Mouse (Mus musculus): Measurements from ENCODE around the gene Slfn2.

The Slfn2 gene

DNA sequence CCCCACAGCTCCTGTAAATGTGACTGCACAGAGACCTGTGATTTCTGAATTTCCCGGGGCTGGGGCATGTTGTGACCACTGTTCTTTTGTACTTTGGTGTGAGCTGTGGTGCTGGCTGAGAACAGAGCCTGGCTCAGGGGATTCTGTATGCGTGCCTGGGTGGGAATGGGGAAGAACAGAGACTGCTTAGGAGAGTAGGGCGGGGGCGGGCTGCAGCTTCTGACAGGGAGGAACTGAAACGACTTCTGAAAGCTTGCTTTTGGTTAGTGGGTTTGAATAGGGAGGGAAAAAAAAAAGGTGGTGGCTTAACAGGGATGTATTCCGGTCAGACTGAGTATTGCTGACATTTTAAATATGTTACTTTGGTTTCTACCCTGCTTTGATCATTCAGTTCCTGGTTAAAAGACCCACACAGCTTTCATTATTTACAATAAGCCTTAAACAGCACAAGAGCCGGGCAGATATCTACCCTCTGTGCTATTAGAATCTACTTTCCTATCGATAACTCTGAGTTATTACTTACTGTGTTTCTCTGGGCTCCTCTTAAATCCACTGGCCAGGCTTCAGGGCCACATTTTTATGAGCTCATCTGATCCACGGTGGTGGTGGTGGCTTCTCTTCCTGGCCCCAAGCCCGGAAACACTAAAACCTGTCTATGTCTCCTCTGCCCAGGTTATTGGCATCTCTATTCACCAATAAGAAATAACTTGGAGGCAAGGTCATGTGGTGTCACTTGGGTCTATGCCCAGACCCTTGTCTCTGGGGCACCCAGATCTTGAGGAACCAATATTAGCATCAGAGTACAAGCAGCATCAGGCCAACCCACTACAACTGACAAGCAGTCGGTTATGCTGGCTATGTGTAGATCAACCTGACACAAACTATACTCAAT is 2.0 kb downstream of the Slfn2 start:
- in situ Hi-C loops (cut with MboI; ENCODE audit: low pct_unique_long_range_greater_than_20kb in 1 of 2, low sequenced_read_pairs in 2 of 2, unreplicated experiment in 1 of 2) = no loop called here

DNA sequence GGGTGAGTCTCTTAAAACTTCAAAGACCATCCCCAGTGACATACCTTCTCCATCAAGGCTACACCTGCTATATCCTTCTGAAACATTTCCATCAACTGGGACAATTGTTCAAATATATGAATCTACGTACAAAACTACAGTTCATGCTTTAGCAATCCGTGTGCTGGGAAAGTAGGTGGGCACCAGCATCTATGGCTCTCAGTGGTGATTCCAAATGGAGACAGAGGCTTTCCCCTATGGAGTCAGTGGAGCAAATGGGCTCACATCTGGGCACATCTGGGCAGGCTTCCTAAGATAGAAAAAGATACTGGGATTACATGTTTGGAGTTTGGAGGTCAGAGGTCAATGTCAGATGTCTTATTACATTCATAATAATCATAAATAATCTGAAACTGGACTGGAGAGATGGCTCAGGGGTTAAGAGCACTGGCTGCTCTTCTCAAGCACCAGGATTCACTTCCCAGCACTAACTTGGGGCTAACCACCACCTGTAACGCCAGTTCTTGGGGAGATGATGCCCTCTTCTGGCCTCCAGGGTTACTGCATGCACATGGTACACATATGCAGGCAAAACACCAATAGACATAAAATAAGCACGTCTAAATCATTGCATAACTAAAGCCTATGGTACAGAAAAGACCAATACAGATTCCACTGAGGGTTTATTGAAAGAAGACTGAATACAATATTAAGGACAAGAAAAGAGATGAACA is 3.2 kb downstream of the Slfn2 start:
- in situ Hi-C loops (cut with MboI; ENCODE audit: low pct_unique_long_range_greater_than_20kb in 1 of 2, low sequenced_read_pairs in 2 of 2, unreplicated experiment in 1 of 2) = no loop called here

DNA sequence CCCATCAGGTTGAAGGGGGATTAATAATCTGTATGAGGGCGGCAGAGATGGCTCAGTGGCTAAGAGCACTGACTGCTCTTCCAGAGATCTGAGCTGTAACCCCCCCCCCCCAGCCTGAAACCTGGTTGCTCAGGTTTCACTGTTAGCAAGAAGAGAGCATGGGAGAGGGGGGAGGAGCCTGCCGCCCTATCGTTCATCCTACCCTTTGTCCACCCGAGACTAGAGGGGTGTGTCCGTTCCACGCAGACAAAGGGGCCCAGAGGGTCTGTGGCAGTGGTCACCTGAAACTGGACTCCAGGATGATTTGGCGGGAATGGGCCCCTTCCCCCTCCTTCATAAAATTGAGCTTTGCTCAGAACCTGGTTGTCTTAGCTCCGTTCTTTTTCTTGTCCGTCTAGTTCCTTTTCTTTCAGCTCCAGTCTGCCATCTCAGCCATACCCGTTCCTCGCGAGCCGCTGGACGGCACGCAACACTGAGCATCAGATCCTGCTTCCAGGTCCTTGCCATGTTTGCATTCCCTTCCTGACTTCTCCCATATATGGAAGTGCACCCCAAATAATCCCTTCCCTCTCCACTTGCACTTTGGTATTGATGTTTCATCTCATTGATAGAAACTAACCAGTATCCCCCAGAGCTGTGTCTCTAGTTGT is 5.5 kb downstream of the Slfn2 start:
- in situ Hi-C loops (cut with MboI; ENCODE audit: low pct_unique_long_range_greater_than_20kb in 1 of 2, low sequenced_read_pairs in 2 of 2, unreplicated experiment in 1 of 2) = no loop called here

DNA sequence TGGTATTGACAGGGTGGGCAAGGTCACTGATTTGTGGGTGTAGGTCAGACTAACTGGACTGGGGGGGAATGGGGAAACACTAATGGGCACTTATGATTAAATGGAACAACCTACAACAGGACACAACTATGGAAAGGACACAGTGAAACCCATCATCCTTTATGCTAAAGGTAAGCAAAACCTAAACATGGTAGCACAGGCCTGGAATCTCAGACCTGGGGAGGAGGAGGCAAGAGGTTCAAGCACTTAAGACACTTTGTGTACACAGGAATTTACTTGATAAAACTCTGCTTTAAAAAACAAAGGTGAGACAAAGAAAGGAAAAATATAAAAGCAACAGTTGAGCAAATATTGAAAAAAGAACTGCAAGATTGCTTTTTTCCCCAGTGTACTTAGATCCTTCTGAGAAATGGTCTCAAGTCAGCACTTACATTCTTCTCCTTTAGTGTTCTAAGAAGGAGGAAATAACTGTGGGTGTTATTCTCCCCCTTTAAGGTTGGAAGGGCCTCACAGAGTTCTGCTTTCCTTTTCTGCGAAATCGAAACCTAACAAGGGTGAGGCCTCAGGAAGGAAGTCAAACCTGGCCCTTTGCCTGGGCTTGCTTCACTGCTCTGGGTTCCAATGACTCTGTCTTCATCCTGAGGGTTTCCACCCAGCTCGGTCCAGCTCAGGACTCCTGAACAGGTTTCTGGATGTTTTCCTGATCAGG is 13.0 kb downstream of the Slfn2 start:
- in situ Hi-C loops (cut with MboI; ENCODE audit: low pct_unique_long_range_greater_than_20kb in 1 of 2, low sequenced_read_pairs in 2 of 2, unreplicated experiment in 1 of 2) = no loop called here

DNA sequence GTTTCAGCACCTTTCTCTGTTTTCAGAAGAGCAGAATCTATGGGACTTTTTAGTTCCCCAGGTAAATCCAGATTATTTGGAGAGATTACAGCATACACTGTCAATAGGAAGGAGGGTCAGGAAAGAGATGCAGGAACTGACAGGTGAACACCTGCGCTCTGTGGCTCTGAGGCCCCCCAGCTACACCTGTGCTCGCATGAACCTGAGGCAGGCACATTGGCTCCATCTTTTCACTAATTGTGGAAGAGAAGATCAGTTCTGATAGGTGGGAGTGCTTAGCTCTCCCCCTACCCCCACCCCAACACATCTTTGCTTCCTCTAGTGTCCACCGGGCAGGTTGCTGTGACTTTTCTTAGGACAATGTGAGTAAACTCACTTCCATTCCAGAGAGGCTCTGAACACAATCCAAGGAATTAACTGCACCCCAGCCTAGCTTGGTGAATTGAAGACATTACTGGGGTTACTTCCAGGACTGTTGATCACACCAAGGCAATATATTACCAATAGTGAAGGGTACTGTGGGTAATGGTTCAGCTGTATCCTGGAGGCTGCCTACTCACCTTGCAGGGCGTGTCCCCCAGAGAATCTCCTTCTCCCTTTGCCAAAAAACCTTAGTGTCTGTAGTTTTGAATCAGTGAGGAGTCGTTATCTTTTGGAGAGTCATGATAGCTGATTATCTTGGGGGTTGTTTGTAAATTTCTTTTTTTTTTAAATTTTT is 13.7 kb downstream of the Slfn2 start:
- in situ Hi-C loops (cut with MboI; ENCODE audit: low pct_unique_long_range_greater_than_20kb in 1 of 2, low sequenced_read_pairs in 2 of 2, unreplicated experiment in 1 of 2) = no loop called here

DNA sequence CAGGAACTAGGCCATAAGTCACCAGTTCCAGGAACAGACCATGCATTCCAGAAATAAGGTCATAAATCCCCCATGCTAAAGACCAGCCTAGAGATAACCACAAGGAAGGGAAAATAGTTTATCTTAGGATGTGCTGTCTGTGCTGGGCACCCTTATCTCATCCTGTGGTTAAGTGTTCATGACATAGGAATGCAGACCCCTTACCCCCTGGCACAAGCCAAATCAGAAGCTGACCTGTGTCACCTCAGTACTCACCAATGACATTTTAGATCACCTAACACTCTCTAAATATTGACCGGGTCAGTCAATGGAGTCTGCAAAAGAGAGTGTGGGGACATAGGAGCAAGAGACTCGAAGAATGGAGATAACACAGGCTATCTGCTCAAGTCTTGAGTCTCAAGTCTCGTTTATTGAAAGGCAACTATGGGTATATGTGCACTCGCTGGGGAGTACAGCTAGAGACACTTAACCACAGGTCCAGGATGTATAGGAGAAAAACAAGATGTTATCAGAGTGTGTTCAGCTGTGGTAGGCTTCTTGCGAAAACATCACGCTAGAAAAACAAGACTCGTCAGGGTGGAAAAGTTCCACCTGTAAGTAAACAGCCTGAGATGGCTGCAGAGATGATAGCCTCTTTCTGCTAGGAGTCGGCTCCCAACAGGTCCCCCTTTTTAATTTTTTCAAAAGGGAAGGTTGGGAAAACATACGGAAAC is 14.7 kb downstream of the Slfn2 start:
- in situ Hi-C loops (cut with MboI; ENCODE audit: low pct_unique_long_range_greater_than_20kb in 1 of 2, low sequenced_read_pairs in 2 of 2, unreplicated experiment in 1 of 2) = no loop called here

DNA sequence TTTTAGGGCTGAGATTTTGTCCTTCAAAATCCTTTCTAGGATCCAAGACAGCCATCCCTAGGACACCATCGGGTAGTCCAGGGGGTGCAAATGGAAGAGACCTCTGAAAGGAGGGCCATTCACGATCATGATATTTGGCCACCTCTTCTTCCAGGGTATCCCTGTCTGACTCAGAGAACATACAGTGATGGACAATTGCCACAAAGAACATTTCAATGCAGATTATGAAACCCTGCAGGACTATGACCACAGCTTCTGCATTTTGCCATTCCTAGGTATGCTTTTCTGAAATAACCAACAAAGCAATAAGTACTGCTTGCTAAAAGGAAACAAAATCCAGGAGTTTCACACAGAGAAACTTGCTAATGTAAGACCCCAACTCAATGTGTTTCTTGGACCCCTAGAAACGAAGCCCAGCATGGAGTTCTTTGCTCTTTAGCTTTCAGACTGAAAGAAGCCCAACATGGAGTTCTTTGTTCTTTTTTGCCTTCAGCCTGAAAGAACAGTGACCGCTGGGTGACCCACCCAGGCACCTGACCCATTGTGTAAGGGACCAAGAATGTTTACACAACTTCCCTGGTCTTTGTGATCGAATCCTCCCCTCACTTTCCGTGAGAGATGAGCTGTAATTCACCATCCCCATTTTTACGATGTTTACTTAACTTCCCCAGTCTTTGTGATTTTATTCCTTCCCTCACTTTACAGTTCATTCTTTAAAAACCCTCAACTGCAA is 18.0 kb downstream of the Slfn2 start:
- in situ Hi-C loops (cut with MboI; ENCODE audit: low pct_unique_long_range_greater_than_20kb in 1 of 2, low sequenced_read_pairs in 2 of 2, unreplicated experiment in 1 of 2) = no loop called here

DNA sequence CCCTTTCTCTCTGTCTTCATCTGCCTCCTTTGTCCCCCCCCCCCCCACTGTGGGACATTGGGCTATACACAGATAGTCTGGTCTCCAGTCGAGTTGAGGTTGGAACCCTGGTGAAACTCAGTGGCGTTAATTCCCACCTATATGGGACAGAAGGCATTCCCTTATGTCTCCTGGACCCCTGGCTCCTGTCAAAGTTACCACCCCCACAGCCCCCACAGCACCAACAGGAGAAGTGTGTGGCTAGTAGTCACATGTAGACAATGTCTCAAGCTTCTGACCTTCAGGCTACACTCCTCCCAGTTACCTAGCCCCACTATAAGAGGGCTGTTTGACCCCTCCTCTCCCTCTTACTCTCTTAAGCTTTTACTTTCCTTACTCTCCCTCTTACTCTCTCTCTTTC is 19.2 kb downstream of the Slfn2 start:
- in situ Hi-C loops (cut with MboI; ENCODE audit: low pct_unique_long_range_greater_than_20kb in 1 of 2, low sequenced_read_pairs in 2 of 2, unreplicated experiment in 1 of 2) = no loop called here

DNA sequence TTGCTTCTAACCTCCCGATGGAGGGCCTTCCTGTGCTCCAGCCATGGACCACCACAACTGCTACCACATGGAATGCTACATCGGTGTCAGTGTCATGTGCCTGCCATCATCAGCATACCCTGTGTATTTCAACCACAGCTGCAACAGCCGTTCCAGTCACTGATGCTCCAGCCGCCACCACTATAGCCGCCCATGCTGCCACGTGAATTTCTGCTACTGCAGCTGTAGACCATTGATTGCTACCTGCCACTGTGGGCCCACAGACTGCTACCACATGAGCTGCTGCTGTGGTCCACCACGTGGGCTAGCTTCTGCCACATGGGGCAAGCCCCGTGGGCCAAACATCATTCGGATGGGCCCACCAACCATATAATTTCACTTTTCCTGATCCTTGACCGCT is 19.8 kb downstream of the Slfn2 start:
- in situ Hi-C loops (cut with MboI; ENCODE audit: low pct_unique_long_range_greater_than_20kb in 1 of 2, low sequenced_read_pairs in 2 of 2, unreplicated experiment in 1 of 2) = no loop called here

DNA sequence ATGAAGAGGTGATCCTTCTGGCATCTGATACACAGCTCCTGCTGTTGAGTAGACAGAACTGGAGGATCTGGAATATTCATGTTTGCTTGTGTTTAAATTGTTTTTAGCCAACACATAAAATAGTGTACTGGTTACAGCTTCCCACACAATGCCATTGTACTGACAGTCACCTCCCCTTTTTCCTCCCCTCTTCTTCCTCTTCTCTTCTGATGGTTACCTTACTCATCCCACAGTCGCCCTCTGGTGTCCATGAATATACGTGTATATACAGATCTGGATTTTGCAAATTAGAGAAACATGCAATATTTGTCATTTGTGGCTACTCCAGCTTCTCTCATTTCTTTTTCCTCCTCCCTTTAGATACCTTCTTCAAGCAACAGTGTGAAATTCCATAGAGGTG is 50.2 kb downstream of the Slfn2 start:
- in situ Hi-C loops (cut with MboI; ENCODE audit: low pct_unique_long_range_greater_than_20kb in 1 of 2, low sequenced_read_pairs in 2 of 2, unreplicated experiment in 1 of 2) = loop anchor here (25.0 kb wide), 1 partner anchor 97 kb away; no protein-coding TSS in a partner anchor

DNA sequence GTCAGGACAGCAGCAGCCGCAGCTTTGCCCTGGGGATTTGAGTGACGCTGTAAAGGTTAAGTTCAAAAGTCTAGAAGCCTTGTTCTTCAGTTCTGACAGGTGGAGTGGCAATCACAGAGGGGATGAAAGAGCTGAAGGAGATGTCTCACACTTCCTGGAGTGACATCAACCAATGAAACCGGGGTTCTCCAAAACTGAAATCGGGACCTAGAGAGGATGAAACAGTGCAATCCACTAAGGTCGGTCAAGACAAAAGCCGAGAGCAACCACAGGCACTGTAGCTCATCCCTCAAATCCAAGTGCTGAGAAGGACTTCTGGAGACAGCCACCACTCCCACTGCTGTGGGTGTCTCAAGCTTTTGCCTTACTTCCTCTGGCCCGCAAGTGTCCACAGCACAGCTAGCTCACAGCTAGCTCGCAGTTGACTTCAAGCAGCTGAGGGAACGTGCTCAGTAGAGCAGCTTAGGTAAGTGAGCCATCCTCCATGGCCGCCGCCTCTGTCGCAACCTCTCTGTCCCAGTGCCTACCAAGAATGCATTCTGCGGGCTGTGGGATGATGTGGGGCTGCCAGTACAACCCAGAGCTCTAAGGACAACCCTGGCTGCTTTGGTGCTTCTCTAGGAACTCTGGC is 51.8 kb downstream of the Slfn2 start, which contains the start of gene Slfn1:
Slfn1 (plus strand) TSS at position 253 of the 631 bp plus-strand sequence.
- in situ Hi-C loops (cut with MboI; ENCODE audit: low pct_unique_long_range_greater_than_20kb in 1 of 2, low sequenced_read_pairs in 2 of 2, unreplicated experiment in 1 of 2) = loop anchor here (25.0 kb wide), 1 partner anchor 96 kb away; no protein-coding TSS in a partner anchor

DNA sequence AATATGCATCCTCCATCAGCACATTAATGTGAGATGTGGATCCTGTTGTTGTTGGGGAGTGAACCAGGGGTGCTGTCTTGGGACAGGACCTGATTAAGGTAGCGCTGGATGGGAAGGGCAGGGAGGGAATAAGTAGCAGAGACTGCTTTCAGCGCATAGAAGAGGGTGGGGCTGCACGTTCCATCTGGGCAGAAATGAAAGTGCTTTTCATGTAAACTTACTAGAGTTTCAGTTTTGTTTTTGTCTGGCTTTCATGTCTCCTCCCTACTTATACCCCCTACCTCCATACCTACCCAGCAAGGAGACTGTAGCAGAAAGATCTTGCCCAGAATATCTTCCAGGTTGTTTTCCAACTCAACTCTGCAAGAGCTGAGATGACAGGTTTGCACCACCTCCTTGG is 53.1 kb downstream of the Slfn2 start:
- in situ Hi-C loops (cut with MboI; ENCODE audit: low pct_unique_long_range_greater_than_20kb in 1 of 2, low sequenced_read_pairs in 2 of 2, unreplicated experiment in 1 of 2) = loop anchor here (25.0 kb wide), 1 partner anchor 94 kb away; no protein-coding TSS in a partner anchor

All from mouse embryonic stem cell (cell line).